Mouse (Mus musculus): ENCODE measurements around the gene Ppm1h. TPM values are rescaled to one million over a fixed set of nuclear protein-coding genes. Genes with fewer than 3 reads are reported as not detected.

Ppm1h gene
- polyA plus RNA-seq, 1 experiment from 2014 or later: 31.2 TPM

DNA sequence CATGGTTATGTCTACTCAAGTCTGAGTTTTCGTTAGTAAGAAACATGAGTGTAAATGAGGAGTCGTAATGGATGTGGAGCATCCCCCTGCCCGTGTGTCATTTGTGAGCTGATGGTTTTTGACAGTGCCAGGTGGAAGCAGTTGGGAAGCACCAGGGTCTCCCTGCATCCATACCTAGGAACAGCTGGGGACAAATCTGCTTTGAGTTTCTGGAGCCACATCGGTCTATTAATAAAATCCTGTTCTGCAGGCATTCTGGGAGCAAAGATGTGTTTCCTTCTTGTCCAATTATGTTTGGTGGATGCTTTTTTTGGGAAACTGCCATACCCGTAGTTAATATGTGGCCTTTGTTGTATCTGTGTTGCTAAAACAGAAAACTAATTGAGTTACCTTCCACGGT lies 26.9 kb downstream of the Ppm1h start:
- H3K4me3 ChIP-seq: no peak overlapping the region

DNA sequence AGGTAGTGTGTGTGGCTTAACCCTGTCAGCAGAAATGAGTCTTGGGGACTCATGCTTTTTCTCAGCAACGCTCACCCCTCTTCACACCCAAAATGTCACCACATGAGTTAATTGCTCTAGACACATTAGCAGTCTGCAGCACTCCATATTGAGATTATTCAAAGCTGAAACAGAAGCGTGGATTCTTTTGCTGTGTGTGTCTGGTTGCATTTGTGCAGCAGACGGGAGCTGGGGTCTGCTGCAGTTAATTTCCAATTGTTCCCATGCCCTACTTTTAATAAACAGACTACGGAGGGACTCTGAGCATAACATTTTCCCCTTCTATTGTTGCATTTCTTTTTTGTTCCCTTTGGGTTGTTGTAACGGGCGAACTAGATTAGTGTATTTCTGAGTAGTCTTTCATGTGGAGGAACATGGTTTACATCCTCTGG lies 32.8 kb downstream of the Ppm1h start:
- Histone ChIP-seq H3K9me3 (no peaks in the 10 kb centered on the region), H3K36me3 (no peaks in the 10 kb centered on the region), H3K9ac (no peak overlapping the region), H3K4me3 (no peak overlapping the region), H3K27me3 (no peaks in the 10 kb centered on the region), H3K4me1 (replicated peaks) (peaks cover 47% of the 10 kb centered on the region), H3K4me2 (no peak overlapping the region), H3K27ac (replicated peaks) (peak overlapping the region; percentile 22; the same call in 1 of the 2 replicates)
- peak; percentile 15; the same call in 1 of the 2 replicates for ATAC-seq (ENCODE audit: low FRiP score, low read depth)
- 47% methylated on average over 6 of the region's 6 CpGs for WGBS

More for the DNA sequence above, 26.9 kb downstream of the Ppm1h start:
- no peak for ATAC-seq (ENCODE audit: low FRiP score, low read depth)
- H3K36me3 ChIP-seq: no peaks in the 10 kb centered on the region
- H3K4me2 ChIP-seq: no peak overlapping the region
- H3K9me3 ChIP-seq: no peaks in the 10 kb centered on the region
- peak overlapping the region; percentile 34 for H3K27ac ChIP-seq (replicated peaks)
- 79% methylated on average over 6 of the region's 6 CpGs for WGBS
- peaks cover 19% of the 10 kb centered on the region; the same call in 1 of the 2 replicates for H3K4me1 ChIP-seq (replicated peaks)
- H3K9ac ChIP-seq: no peak overlapping the region
- no peaks in the 10 kb centered on the region for H3K27me3 ChIP-seq

DNA sequence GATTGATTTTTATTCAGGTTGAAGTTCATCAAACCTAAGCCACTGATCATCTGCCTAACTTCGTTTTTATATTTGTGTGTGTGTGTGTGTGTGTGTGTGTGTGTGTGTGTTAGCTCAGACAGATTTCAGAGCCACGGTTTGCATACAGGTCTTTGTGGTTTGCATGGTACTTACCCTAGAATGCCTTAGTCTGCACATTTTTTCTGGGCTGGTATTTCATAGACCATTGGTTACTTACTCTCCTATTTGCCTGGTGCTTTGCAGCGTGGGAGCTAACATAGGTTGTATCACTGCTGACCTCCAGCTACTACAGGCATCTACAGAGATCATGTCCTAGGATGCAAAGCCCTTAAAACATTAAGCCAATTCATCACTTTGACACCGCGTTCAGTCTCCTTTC lies 33.7 kb downstream of the Ppm1h start:
- WGBS: 67% methylated on average over 5 of the region's 5 CpGs
- H3K27ac ChIP-seq (replicated peaks): no peak overlapping the region
- H3K36me3 ChIP-seq: no peaks in the 10 kb centered on the region

DNA sequence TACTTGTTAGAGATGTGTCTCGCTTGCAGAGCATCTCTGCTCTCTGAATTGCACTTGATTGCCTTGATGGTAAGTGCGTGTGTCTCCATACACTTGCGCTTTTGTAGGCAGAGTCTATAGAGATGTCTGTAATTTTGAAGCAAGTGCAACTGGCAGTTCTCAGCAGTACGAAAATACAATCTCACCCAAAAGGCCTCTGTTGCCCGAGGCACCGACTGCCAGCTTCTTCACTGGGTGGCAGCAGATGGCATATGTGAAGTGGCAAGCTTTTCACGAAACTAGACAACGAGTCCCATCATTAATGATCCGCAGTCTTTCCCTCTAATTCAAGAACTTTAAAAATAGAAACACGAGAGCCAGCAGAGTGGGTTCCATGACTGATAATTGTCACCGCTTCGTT lies 37.3 kb downstream of the Ppm1h start:
- no peak overlapping the region for H3K9ac ChIP-seq
- 44% methylated on average over 12 of the region's 12 CpGs for WGBS
- H3K27me3 ChIP-seq: no peaks in the 10 kb centered on the region
- H3K4me1 ChIP-seq (replicated peaks): peaks cover 48% of the 10 kb centered on the region
- H3K9me3 ChIP-seq: no peaks in the 10 kb centered on the region
- no peak overlapping the region for H3K4me3 ChIP-seq
- peak overlapping the region; percentile 49 for H3K27ac ChIP-seq (replicated peaks)
- no peaks in the 10 kb centered on the region for H3K36me3 ChIP-seq
- H3K4me2 ChIP-seq: no peak overlapping the region
- ATAC-seq (ENCODE audit: low FRiP score, low read depth): no peak

More for the DNA sequence above, 33.7 kb downstream of the Ppm1h start:
- Histone ChIP-seq H3K9ac (no peak overlapping the region), H3K4me1 (replicated peaks) (peaks cover 56% of the 10 kb centered on the region), H3K4me2 (no peak overlapping the region), H3K9me3 (no peaks in the 10 kb centered on the region), H3K4me3 (no peak overlapping the region), H3K27me3 (no peaks in the 10 kb centered on the region)
- ATAC-seq (ENCODE audit: low FRiP score, low read depth): no peak

DNA sequence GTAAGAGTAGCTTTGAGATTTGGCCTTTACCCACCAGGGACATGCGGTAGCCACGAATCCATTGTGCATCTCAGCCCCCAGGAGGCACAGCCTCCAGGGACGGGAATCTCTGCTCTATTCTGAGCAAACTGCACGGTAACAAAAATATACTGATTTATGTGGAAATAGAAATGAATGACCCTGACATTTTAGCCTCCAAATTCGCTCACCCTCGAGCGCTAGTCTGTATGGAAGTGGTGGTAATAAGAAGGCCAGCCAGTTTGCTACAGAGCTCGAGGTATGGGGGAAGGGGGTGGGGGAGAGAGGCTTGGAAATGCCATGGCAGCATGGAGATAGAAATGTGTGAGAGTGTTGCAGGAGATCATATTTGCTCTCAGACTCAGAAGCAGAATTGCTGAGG lies 37.7 kb downstream of the Ppm1h start:
- H3K4me2 ChIP-seq: no peak overlapping the region
- 0 out of 2 replicates have a peak, but pooled peaks have one; percentile 12 for ATAC-seq (ENCODE audit: low FRiP score, low read depth)
- H3K4me3 ChIP-seq: no peak overlapping the region
- no peak overlapping the region for H3K9ac ChIP-seq
- H3K27me3 ChIP-seq: no peaks in the 10 kb centered on the region
- H3K36me3 ChIP-seq: no peaks in the 10 kb centered on the region
- no peaks in the 10 kb centered on the region for H3K9me3 ChIP-seq
- peak overlapping the region; percentile 49 for H3K27ac ChIP-seq (replicated peaks)
- H3K4me1 ChIP-seq (replicated peaks): peaks cover 44% of the 10 kb centered on the region
- 35% methylated on average over 8 of the region's 8 CpGs for WGBS

DNA sequence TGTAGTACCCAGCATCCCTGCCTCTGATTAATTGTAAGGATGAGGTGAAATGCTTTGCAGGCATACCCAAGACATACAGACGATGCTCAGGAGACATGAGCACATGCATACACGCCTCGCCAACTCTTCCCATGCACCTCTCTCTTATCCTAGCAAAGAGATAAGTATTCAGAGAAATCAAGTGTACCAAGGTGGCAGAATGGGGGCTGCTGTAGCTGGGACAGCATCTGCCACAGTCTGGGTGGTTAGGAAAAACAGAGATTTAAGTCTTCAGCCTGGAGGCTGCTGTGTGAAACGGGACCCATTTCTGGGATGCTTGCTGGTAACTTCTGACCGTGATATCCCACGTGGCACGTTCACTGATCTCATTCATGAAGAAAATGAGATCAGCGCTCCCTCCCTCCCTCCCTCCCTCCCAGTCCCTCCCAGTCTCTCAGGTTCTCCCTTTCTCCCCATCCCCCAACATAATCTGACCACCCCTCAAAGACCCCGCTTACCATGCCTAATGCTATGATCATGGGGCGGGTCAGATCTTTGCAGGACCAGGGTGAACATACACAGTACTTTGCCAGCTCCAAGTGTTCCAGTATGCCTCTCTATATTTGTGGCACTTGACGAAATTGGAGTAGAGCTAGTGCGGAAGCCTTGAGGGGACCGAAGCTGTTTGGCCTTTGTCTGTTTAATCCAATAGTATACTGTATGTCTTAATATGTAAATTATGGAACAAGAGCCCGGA lies 38.3 kb downstream of the Ppm1h start:
- Histone ChIP-seq H3K9ac (no peak overlapping the region), H3K4me1 (replicated peaks) (peaks cover 38% of the 10 kb centered on the region), H3K27ac (replicated peaks) (peak overlapping the region; percentile 49), H3K4me3 (no peak overlapping the region), H3K4me2 (no peak overlapping the region), H3K27me3 (no peaks in the 10 kb centered on the region), H3K9me3 (no peaks in the 10 kb centered on the region), H3K36me3 (no peaks in the 10 kb centered on the region)
- peak; percentile 39; the same call in 1 of the 2 replicates for ATAC-seq (ENCODE audit: low FRiP score, low read depth)
- WGBS: 62% methylated on average over 14 of the region's 14 CpGs

DNA sequence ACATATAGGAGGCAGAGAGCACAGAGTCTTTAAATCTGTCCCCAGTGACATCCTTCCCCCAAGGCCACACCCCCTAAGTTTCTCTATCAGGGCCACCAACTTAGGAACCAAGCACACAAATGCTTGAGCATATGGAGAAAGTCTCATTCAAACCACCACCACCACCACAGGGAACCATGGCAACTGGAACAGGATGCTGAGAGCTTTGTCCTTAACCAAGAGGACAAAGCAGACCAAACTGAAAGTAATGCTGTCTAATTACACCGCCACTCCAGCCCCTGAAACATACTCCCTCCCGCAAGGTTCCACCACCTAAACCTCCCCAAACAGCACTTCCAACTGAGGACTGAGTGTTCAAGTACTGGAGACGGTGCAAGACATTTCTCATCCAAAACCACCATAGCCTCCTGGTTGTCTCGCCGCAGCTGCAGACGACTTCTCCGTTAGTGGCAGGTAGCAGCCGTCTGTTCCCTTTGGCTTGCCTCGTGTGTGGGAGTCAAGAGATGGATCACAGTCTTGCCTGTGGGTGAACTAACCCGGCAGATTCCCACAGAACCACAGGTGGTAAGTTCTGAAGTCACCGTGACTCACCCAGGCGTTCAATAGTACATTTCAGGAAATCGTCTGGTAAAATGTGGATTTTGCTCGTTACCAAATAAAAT lies 39.3 kb downstream of the Ppm1h start:
- no peaks in the 10 kb centered on the region for H3K36me3 ChIP-seq
- H3K27me3 ChIP-seq: no peaks in the 10 kb centered on the region
- no peak for ATAC-seq (ENCODE audit: low FRiP score, low read depth)

DNA sequence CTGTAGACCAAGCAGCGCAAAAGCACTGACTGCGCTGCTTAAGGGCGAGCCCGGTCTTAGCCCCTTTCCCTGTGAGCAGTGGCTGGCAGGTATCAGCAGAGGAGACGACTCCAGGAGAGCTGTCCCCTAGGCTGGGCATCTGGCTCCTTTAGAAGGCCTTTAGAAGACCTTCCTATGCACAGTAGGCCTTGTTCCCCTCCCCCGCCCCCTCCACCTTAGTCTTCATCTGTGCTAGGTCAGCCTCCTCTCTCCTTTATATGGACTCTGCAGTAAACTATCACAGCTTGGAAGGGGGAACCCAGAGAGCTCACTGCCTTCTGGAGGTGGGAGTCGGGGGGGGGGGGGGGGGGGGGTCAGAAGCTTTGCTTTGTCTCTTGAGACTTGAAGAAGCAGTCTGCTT lies 40.4 kb downstream of the Ppm1h start:
- Histone ChIP-seq H3K27ac (replicated peaks) (no peak overlapping the region), H3K27me3 (no peaks in the 10 kb centered on the region), H3K4me2 (no peak overlapping the region), H3K4me3 (no peak overlapping the region), H3K36me3 (no peaks in the 10 kb centered on the region), H3K9me3 (no peaks in the 10 kb centered on the region), H3K9ac (no peak overlapping the region), H3K4me1 (replicated peaks) (peaks cover 32% of the 10 kb centered on the region)
- no peak for ATAC-seq (ENCODE audit: low FRiP score, low read depth)
- 79% methylated on average over 6 of the region's 7 CpGs for WGBS

More for the DNA sequence above, 39.3 kb downstream of the Ppm1h start:
- no peak overlapping the region for H3K4me3 ChIP-seq
- H3K9me3 ChIP-seq: no peaks in the 10 kb centered on the region
- H3K4me2 ChIP-seq: no peak overlapping the region
- H3K9ac ChIP-seq: no peak overlapping the region
- H3K4me1 ChIP-seq (replicated peaks): peaks cover 32% of the 10 kb centered on the region
- WGBS: 67% methylated on average over 14 of the region's 14 CpGs
- no peak overlapping the region for H3K27ac ChIP-seq (replicated peaks)

DNA sequence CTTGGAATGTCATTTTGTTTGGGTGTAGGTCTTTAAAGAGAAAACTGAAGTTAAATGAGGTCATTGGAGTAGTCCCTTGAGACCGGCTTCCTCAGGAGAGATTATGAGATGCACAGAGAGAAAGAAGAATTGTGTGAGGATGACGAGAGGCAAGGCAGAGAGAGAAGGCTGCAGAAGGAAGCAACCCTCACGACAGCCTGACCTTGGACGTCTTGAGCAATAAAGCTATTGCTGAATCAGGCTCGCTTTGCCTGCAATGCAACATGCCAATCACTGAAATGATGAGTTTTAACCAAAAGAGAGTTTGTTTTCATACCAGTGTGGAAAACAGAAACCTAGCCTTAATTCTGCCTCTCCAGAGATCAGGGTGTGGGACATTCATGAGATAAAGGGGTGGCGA lies 43.5 kb downstream of the Ppm1h start:
- WGBS: 84% methylated on average over 6 of the region's 6 CpGs
- H3K4me2 ChIP-seq: no peak overlapping the region
- no peak for ATAC-seq (ENCODE audit: low FRiP score, low read depth)
- no peaks in the 10 kb centered on the region for H3K27me3 ChIP-seq
- H3K4me1 ChIP-seq (replicated peaks): peaks cover 10% of the 10 kb centered on the region
- H3K4me3 ChIP-seq: no peak overlapping the region
- H3K36me3 ChIP-seq: no peaks in the 10 kb centered on the region
- H3K9ac ChIP-seq: no peak overlapping the region
- H3K9me3 ChIP-seq: no peaks in the 10 kb centered on the region
- H3K27ac ChIP-seq (replicated peaks): no peak overlapping the region

DNA sequence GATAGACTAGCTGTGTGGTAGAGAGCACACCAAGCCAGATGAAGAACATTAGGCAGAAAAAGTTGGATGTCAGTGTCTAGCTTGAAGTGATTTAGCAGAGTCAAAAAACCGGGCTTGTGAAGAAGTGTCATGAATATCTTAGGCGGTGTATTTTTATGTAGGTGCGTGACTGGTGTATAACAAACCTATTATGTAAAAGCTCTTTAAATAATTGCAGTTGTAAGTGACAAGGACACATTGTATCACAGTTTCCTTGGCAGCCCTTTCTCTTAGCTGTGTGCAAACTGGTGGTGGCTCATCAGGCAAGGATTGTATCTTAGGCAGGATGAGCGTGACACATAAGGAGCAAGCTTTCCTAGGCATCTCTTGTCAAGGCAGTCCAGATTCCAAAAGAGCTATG lies 46.1 kb downstream of the Ppm1h start:
- 85% methylated on average over 4 of the region's 4 CpGs for WGBS
- Histone ChIP-seq H3K9me3 (no peaks in the 10 kb centered on the region), H3K27me3 (no peaks in the 10 kb centered on the region), H3K9ac (no peak overlapping the region), H3K4me3 (no peak overlapping the region), H3K27ac (replicated peaks) (no peak overlapping the region), H3K4me2 (no peak overlapping the region), H3K4me1 (replicated peaks) (no peaks in the 10 kb centered on the region), H3K36me3 (no peaks in the 10 kb centered on the region)
- ATAC-seq (ENCODE audit: low FRiP score, low read depth): no peak

DNA sequence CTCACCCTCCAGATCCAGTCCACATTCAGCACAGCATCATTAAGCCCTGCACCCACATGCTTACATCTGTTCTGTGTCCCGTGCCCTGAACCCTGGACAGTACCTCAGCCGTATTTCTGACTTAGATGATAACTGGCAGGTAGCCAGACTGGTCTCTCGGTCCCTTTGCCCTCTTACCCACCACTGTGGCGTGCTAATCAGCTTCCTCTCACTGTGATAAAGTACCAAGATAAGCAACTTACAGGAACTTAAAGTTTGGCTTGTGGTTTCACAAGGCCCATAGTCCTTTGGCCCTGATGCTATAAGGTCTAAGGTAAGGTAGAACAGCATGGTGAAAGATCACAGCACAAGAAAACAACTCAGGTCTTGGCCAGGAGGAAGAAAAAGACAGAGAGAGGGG lies 48.7 kb downstream of the Ppm1h start:
- ATAC-seq (ENCODE audit: low FRiP score, low read depth): no peak
- H3K4me1 ChIP-seq (replicated peaks): no peaks in the 10 kb centered on the region
- WGBS: 63% methylated on average over 4 of the region's 4 CpGs

DNA sequence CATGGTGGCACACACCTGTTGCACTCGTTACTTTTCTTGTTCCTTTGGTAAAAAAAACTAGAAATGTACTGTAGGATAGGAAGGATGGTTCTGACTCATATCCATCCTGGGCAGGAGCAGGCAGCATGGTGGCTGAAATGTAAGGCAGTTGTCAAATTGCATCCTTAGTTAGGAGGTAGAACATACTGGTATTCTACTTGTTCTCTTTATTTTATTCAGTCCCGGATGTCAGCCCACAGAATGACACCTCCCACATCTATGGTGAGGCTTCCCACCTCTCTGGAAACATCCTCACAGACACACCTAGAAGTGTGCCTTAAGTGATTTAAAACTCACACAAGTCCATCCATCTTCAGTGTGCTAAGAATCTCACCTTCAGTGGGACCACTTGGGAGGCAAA lies 49.6 kb downstream of the Ppm1h start:
- Histone ChIP-seq H3K36me3 (no peaks in the 10 kb centered on the region), H3K9me3 (no peaks in the 10 kb centered on the region), H3K9ac (no peak overlapping the region), H3K4me1 (replicated peaks) (no peaks in the 10 kb centered on the region), H3K27me3 (no peaks in the 10 kb centered on the region), H3K27ac (replicated peaks) (no peak overlapping the region), H3K4me3 (no peak overlapping the region), H3K4me2 (no peak overlapping the region)
- no peak for ATAC-seq (ENCODE audit: low FRiP score, low read depth)
- WGBS: 92% methylated on average over 2 of the region's 2 CpGs

More for the DNA sequence above, 48.7 kb downstream of the Ppm1h start:
- no peak overlapping the region for H3K4me3 ChIP-seq
- no peak overlapping the region for H3K9ac ChIP-seq
- no peaks in the 10 kb centered on the region for H3K27me3 ChIP-seq
- H3K27ac ChIP-seq (replicated peaks): no peak overlapping the region
- no peaks in the 10 kb centered on the region for H3K9me3 ChIP-seq
- H3K36me3 ChIP-seq: no peaks in the 10 kb centered on the region
- no peak overlapping the region for H3K4me2 ChIP-seq
